Mouse (Mus musculus) urinary bladder, postnatal 14 days (tissue): ENCODE measurements at regions not wholly inside any gene's neighbourhood (a gene's known extent, or its start where the extent isn't known, plus 50 kb on each side); places are given as distances from the start of the nearest gene placed in this dataset.

ENCODE experiments used
- DNase-seq: peaks from one replicate; pipeline ENCODE4 v3.0.0; 2021; ENCODE audit warnings: low spot score

DNA sequence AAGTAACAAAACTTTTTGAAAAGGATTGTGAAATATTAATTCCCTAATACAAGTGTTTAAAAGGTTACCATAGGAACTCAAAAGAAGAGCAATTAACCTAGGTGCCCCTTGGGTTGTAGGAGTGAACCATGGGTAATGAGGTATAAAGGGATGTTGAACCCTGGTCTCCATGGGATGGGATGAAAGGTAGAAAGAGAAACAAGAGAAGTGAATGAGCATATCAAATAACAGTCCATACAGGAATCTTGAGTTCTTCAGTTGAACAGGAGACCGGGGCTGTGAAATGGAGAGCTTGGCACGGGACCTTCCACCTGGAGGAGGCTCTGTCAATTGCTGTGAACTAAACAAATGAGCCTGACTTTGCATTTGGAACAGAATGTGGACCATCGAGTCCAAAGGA is 449.6 kb upstream of the Meis1 start:
- DNase-seq, result no peak

DNA sequence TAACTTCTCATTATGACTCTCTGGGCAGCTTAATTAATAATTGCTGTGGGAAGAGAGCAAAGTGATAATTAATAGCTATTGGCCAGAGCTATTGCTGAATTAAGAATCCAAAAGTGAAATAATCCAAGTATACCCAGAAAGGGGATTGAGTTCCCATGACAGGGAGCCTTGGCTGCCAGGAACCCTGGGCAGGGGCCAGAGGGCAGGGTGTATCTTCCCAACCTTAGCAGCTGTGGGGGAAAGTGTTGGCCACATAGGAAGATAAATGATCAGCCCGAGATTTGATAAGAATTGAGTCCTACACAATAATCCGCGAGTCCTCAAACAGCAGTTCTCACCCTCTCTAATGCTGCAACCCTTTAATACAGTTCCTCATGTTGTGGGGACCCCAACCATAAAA is 450.0 kb upstream of the Meis1 start:
- no peak for DNase-seq

DNA sequence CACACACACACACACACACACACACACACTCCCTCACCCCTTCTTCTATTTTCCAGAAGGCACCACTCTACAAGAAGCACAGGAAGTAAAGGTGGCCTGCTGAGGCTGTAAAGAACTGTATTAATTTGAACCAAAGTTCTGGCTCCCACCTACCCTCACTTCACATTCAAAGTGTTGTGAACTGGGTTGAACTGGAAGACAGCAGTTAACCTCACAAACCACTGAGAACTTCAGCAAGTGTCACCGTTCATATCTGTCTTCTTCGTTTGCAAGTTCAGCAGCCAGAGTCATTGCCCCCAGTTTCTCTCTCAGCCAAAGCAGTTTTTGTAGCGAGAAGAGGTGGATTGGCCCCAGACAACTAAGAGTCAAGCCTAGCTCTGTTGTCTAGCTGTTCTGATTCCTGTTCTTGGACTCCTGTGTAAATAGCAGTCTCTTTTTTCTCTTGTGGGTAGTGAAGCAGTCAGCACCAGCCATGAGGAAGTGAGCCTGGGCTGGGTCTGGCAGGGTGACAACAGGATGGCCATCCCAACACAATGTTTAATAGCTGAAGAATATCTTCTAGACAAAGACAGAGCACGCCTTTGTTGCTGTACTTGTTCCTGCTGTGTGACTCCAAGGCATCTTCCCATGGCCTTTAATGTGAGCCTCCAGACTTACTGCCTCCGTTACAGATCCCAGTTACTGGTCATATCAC is 452.0 kb upstream of the Meis1 start:
- no peak for DNase-seq

GRCm38 (mm10) chr11:19475068-19475786 is 448.9 kb upstream of the Spred2 start:
- no peak for DNase-seq

- no peak for DNase-seq
Measured at GRCm38 (mm10) chr11:19493089-19493756, 431.0 kb upstream of the Spred2 start.

DNA sequence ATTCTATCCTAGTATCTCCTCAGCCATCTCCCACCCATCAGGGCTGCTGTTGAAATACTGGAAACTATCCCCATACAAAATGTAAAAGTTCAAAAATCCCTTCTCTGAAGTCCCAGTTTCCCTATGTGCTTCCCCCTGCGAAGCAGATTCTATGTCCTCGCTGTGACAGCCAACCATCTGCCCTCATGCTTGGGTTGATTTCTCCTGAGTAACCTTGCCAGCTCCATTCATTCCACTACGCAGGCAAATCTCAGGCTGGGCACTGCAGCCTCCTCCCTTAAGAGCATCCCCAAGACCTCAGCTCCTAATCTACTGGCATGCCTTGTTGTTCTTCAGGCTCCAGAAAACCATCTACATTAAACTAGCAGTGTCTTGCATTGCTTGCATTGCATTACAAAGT is 402.5 kb upstream of the Spred2 start:
- DNase-seq, result no peak

DNA sequence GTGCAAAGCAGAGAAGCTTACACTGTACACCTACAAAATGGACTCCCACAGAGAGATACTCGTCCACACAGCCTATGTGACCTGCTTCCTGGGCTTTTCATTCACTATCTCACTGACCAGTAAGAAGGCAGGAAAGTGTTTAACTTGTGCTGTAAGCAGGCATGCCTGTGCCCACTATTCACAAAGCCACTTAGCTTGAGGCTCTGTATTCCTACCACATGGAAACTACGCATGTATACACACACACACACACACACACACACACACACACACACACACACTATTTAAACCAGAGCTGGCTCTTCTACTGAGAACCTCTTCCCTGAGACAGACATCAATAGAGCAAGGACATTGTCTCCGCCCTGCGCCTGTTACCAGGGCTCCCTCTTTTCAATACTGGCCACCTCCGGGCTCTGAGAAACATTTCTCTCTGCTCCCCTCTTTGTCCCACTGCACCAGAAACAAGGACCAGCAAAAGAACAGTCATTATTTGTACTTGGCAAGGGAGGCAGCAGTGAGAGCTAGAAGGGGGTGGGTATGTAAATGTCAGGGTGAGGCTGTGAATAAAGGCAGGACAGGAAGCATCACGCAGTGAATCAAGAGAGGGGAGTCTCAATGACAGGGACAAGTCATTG is 400.2 kb upstream of the Spred2 start:
- no peak for DNase-seq

DNA sequence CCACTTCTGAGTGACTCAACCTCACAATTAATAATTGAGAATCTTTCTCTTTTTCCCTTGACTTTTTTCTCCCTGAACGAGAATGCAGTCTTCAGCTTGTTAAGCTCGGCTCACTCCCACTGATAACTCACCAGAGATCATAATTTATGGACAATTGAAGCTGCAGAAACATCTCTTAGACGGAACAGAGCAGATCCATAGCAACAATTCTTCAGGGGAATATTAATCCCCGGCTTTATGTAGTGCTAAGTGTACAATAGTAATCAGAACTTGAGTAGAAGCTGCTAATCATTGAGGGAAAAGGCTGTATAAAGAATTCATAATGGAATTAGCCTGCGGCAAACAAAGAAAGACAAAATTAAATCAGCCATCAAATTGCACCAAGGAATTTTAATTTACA is 395.0 kb upstream of the Spred2 start:
- no peak for DNase-seq

- no peak for DNase-seq
Measured at GRCm38 (mm10) chr11:19530652-19531051, 393.5 kb upstream of the Spred2 start.

- DNase-seq, result no peak
Measured at GRCm38 (mm10) chr11:19531255-19532003, 392.7 kb upstream of the Spred2 start.

- no peak for DNase-seq
Measured at GRCm38 (mm10) chr11:19532867-19533266, 391.3 kb upstream of the Spred2 start.

- peak; percentile 12 for DNase-seq
Measured at GRCm38 (mm10) chr11:19533701-19534100, 390.5 kb upstream of the Spred2 start.

DNA sequence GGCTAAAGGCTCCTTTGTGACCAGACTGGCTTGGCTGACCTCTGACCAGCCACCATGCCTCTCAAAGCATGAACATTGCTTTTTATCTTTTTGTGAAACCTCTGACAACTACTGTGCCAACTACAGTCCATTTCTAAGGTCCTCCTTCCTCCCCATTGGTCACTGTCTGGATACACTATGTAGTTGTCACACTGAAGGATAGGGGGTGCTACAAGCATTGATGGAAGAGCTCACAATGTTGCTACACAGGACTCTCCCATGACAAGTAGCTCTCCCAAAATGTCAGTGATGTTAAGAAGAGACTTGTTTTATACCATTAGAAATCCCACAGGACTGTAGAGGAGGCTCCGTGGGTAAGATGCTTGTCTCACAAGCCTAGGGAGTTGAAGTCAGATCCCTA is 389.0 kb upstream of the Spred2 start:
- no peak for DNase-seq

- no peak for DNase-seq
Measured at GRCm38 (mm10) chr11:19546226-19546625, 377.9 kb upstream of the Spred2 start.

DNA sequence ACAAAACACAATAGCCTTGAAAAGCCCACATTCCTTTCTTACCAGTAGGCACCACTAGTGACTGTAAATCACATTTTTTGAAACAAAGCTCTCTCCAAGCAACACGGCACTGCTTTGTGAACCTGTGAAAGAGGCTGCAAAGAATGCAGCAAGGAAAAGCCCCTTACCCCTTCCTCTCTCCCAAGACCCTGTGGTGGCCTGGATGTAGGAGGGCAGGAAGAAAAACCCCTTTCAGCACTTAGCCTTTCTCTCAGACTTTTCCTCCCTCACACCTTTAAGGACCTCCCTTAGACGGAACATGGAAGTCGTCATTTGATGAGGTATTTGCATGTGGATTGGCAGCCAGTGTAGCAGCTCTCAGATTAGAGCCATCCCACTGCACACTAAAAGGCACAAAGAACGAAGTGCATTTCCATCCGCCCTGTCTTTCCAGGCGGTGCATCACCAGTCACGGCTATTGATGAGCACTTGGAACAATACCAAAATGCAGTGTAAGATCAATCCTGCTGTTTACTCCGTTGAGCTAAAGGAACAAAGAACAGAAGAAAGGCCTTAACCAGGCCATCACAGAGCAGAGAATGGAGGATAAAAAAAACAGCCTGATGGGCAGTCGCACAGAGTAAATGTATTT is 369.7 kb upstream of the Spred2 start:
- DNase-seq, result no peak

DNA sequence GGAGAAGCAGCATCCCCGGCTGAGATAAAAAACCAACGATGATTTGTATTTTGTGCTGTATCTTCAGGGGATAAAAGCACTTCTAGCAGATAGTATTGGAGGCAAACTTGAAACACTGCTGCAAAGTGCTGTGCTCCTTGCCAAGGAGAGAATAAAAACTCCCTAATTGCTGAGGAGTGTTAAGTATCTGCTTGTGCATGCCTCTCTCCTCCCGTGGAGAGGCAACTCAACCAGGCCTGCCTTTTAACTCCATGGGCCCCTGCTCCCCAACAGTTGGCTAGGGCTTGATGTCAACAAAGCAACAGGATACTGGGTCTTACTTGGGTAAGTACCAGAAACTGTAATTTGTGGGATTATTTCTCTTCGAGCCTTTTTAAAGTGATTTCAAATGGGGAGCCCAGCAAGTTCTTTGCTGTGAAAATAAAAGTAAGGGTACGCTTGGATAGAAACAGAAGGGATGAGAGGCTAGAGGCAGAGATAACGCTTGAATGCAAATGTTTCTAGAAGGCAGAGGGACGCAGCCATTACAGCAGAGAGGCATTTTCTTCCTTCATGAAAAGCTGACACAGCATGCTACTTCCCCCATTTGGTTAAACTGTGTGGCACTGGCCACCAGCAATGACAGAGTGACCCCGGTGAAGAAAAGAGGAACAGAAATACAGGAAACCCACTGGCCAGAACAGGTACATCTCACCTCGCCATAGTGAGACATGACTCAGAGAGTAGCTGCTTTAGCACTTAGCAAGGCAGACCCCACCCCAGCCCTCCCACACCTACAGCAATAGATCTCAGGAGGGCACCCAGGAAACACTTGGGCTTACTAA is 369.0 kb upstream of the Spred2 start:
- no peak for DNase-seq

DNA sequence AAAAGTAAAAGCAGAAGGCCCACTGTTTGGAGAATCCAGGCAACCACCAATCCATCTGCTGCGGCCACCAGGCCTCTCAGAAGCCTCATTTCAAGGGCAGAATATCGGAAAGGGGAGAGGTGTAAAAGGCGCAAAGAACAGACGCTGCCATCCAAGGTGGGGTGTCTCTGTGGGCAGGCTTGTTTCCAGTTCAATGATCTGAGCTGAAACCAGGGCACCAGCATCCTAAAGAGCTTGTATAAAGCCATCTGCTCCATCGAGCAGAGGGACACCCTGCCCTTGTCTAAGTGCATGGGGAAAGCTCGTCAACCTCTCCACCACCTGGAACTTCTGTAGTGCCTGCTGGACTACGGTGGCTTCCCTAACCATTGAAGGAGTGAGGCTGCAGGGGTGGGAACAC is 363.7 kb upstream of the Spred2 start:
- DNase-seq, result no peak

DNA sequence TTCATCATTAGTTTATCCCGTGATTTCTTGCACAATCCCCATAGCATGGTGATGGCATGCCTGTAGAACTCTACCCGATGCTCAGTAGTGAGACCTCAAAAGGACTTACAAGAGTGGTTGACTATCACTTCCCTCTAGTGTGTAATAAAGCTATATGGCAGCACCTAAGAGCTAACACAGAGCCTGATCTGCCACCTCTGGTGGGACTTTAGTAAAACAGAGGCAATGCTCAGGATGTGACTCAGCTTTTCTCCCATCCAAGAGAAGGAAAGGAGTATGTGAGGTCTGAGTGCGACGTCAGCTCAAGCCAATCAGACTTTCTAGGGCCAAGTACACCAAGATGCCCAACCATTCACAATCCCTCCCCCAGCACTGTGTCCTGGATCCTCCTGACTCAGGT is 361.5 kb upstream of the Spred2 start:
- no peak for DNase-seq

DNA sequence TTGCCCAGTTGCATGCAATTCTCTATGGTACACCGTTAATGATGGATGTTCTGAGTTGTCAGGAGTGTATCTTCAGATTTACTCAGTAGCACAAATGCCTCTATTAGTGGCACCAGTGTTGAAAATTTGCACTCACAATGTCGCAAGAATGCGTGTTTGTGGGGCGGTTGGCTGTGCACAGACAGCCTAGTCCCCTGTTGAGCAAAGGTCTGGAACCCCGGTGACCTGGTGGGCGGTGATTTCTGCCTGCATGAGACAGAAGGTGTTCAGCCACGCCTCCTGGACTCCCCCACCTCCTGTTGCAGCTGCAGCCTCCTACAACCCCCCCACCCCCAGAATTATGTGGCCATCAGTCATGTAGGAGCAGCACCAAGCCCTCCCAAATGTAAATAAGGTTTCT is 338.9 kb upstream of the Spred2 start:
- DNase-seq, result no peak

DNA sequence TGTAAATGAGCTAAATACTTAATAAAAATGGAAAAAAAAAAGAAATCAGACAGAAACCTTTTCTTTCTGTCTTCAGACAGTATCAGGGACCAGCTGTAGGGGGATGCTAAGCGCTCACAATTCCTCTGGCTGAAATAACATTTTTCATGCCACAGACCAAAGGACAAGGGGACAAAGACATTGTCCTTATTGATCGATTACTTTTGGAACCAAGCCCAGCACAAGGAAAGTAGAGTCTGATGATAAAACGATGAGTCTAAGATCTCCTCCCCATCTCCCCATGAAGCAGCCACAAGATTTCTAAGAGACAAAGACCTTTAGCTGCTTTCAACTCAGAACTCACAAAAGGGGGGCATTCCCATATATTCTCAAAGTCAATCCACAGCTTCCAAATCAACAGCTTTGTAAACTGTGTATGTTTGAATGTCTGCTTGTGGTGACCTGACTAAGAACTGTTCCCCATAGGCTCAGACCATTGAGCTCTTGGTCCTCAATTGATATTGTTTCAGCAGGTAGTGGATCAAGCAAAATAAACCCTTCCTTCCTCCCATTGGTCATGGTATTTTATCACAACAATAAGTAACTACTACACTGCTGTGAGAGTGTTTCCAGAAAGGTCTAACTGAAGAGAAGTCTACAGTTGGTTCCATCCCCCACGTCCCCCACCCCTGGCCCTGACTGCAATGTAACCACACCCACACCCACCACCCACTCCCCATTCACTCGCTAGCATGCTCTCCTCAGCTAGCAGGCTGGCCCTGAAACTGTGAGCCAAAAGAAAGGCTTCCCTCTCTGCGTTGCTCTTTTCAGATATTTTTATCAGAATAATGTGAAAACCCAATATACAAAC is 331.4 kb upstream of the Spred2 start:
- DNase-seq, result no peak
